Mouse (Mus musculus) left cerebral cortex, postnatal 14 days (tissue): ENCODE data around the gene Prickle4. TPM values are rescaled to one million over a fixed set of nuclear protein-coding genes. Genes with fewer than 3 reads are reported as not detected.

Experiments
- total RNA-seq, 2 experiments: library from RNA; stranded (reverse); gene quantifications; 2 replicates each; pipeline ENCODE4 v1.2.3; 2021

Prickle4 gene
- total RNA-seq, 2 experiments from 2014 or later, result 5.0 to 5.5 TPM

Other genes starting within 250 kb of the Prickle4 start
- 10 to 100 TPM; 14.6 to 17.1 TPM for gene Taf8, start 192.4 kb downstream of the Prickle4 start, total RNA-seq
- gene Ccnd3, start 189.7 kb downstream of the Prickle4 start, total RNA-seq, result 10 to 100 TPM; 30.1 to 30.7 TPM
- 10 to 100 TPM; 21.0 to 21.1 TPM for gene Bysl, start 83.2 kb downstream of the Prickle4 start, total RNA-seq
- gene Med20, start 83.2 kb downstream of the Prickle4 start, total RNA-seq, result 10 to 100 TPM; 20.8 to 28.9 TPM
- gene Gm20517, start 83.1 kb downstream of the Prickle4 start, total RNA-seq, result 1 to 10 TPM; 5.8 to 7.4 TPM
- 10 to 100 TPM in 1 of 2 experiments, 1 to 10 TPM in 1; 9.0 to 10.4 TPM for gene Usp49, start 64.0 kb downstream of the Prickle4 start, total RNA-seq
- 100 to 1,000 TPM; 218 to 227 TPM for gene Tomm6, start 6.3 kb downstream of the Prickle4 start, total RNA-seq
- 10 to 100 TPM; 23.4 to 26.1 TPM for gene Frs3, start 5.7 kb downstream of the Prickle4 start, total RNA-seq
- gene Gm21981, start 281 bp downstream of the Prickle4 start, total RNA-seq, result 1 to 10 TPM; 4.7 to 5.3 TPM
- not detected for gene Pgc, start 32.1 kb upstream of the Prickle4 start, total RNA-seq
- gene Tfeb, start 42.3 kb upstream of the Prickle4 start, total RNA-seq, result 10 to 100 TPM in 1 of 2 experiments, 1 to 10 TPM in 1; 8.0 to 13.3 TPM
- gene Mdfi, start 140.0 kb upstream of the Prickle4 start, total RNA-seq, result 1 to 10 TPM in 1 of 2 experiments, under 1 TPM in 1; 0.77 to 1.6 TPM
- 10 to 100 TPM; 43.1 to 55.1 TPM for gene Foxp4, start 229.9 kb upstream of the Prickle4 start, total RNA-seq